Mouse (Mus musculus) hindbrain, postnatal 0 days (tissue): ENCODE measurements around the gene Stac3. TPM values are rescaled to one million over a fixed set of nuclear protein-coding genes. Genes with fewer than 3 reads are reported as not detected.

Experiments
- ATAC-seq: fragments of 200-750 bp; cut with Nextera tagmentation; 2 replicates; pipeline ENCODE4 v1.8.0; 2017; ENCODE audit warnings: mild to moderate bottlenecking, moderate TSS enrichment, moderate library complexity
- DNase-seq: peaks from one replicate; pipeline ENCODE4 v3.0.0-alpha.2; 2015; ENCODE audit warnings: low spot score
- H3K27ac ChIP-seq: fragments of 300-500 bp; sonication (generic); 2 replicates; pipeline ENCODE4 v1.5.1; 2014; ENCODE audit warnings: mild to moderate bottlenecking
- H3K27me3 ChIP-seq: fragments of 300-500 bp; sonication (generic); 2 replicates; pipeline ENCODE4 v1.6.1; 2014; ENCODE audit warnings: low read length, mixed read lengths; ENCODE audit not compliant: insufficient read depth
- H3K36me3 ChIP-seq: fragments of 300-500 bp; sonication (generic); 2 replicates; pipeline ENCODE4 v1.6.1; 2014; ENCODE audit warnings: low read length, mixed read lengths; ENCODE audit not compliant: insufficient read depth
- H3K4me1 ChIP-seq: fragments of 300-500 bp; sonication (generic); 2 replicates; pipeline ENCODE4 v1.6.1; 2014; ENCODE audit warnings: antibody characterized with exemption, low read length, mixed read lengths; ENCODE audit not compliant: insufficient read depth
- H3K4me2 ChIP-seq: fragments of 300-500 bp; sonication (generic); 2 replicates; pipeline ENCODE4 v1.6.1; 2014; ENCODE audit warnings: low read depth, mild to moderate bottlenecking, low read length, moderate library complexity, mixed read lengths
- H3K4me3 ChIP-seq: fragments of 300-500 bp; sonication (generic); 2 replicates; pipeline ENCODE4 v1.5.1; 2014; ENCODE audit warnings: low read length
- H3K9ac ChIP-seq: fragments of 300-500 bp; sonication (generic); replicated peaks from 2 replicates; pipeline ENCODE4 v1.6.1; 2014; ENCODE audit warnings: mild to moderate bottlenecking, low read length, moderate library complexity, mixed read lengths
- H3K9me3 ChIP-seq: fragments of 300-500 bp; sonication (generic); 2 replicates; pipeline ENCODE4 v1.6.1; 2016; ENCODE audit warnings: low read length, mixed read lengths
- CTCF ChIP-seq: IDR thresholded peaks from 2 replicates; pipeline ENCODE4 v1.5.1; 2016; ENCODE audit warnings: antibody characterized with exemption, control low read depth, low read depth
- WGBS: fragments of 180-500 bp; shearing (Covaris S2); extraction: QIAGEN DNeasy Blood & Tissue Kit; methylation state at CpG from one replicate; pipeline ENCODE4 v1.1.7; 2014; 5-methylcytosine and 5-hydroxymethylcytosine counted together
- polyA plus RNA-seq: library from polyadenylated mRNA; unstranded; fragments of >200 nt; fragmentation: Nextera tagmentation; extraction: Ambion mirVana; gene quantifications from 2 replicates; pipeline ENCODE4 v1.2.1, GENCODE M21; 2015
- total RNA-seq: library from RNA; depleted of rRNA; stranded (reverse); fragments of >200 nt; gene quantifications from 2 replicates; pipeline ENCODE4 v1.2.3, GENCODE M21; 2014

The Stac3 gene
- total and polyA plus RNA-seq, 2 experiments from 2014 or later, result 1.4 to 3.7 TPM

DNA sequence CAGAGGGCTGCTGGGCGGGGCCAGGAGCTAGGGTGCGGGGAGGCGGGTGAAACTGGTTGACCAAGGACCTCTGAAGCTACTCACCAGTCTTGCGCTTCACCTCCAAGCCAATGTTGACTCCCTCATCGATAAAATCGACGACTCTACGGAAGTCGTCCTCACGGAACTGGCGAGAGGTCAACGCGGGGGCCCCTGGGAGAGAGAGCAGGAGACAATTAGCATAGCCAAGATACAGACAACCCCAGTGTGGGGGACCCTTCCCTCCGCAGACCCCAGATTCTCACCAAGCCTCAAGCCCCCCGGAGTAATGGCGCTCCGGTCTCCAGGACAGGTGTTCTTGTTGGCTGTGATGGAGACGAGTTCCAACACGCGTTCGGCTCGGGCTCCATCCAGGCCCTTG, 16.5 kb downstream of the Stac3 start:
- H3K36me3 ChIP-seq, result peaks cover 5% of the 10 kb centered on the region
- H3K4me3 ChIP-seq, result no peak overlapping the region
- ATAC-seq (no peak), DNase-seq (no peak)
- no peak overlapping the region for H3K27ac ChIP-seq
- no peak overlapping the region for H3K9ac ChIP-seq
- 95% methylated on average over 22 of the region's 22 CpGs for WGBS
- TF ChIP-seq CTCF, result no peak
- peaks cover 31% of the 10 kb centered on the region for H3K4me1 ChIP-seq
- H3K4me2 ChIP-seq, result no peak overlapping the region
- no peaks in the 10 kb centered on the region for H3K9me3 ChIP-seq
- H3K27me3 ChIP-seq, result no peaks in the 10 kb centered on the region

DNA sequence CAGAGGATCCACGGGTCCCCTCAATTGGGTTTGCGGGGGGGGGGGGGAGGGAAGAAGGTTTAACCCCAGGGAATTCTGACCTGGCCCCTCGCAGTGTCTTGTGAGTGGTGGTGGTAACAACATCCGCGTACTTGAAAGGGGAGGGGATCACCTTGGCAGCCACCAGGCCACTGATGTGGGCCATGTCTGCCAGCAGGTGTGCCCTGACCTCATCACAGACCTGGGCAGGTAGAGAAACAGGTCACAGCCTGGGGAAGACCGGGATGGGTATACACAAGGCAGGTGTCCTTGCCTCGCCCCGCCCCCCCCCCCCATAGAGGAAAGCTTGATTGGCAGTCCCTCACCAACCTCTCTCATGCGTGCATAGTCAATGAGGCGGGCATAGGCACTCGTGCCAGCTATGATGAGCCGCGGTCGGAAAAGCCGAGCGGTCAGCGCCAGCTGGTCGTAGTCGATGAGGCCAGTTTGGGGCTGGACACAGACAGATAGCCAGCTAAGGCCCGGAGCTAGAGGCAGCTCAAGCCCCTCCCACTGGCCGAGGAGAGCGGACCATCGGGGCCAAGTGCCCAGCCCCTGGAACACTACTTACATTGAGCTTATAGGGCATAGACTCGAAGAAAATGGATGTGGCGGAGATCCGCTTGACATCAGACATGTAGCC, 17.7 kb downstream of the Stac3 start:
- H3K27ac ChIP-seq, result no peak overlapping the region
- peaks cover 5% of the 10 kb centered on the region for H3K36me3 ChIP-seq
- no peak for TF ChIP-seq CTCF
- no peak for ATAC-seq
- no peaks in the 10 kb centered on the region for H3K27me3 ChIP-seq
- no peak overlapping the region for H3K9ac ChIP-seq
- no peak overlapping the region for H3K4me2 ChIP-seq
- H3K4me1 ChIP-seq, result peaks cover 27% of the 10 kb centered on the region
- DNase-seq, result no peak
- no peak overlapping the region for H3K4me3 ChIP-seq
- 90% methylated on average over 26 of the region's 26 CpGs for WGBS
- no peaks in the 10 kb centered on the region for H3K9me3 ChIP-seq

DNA sequence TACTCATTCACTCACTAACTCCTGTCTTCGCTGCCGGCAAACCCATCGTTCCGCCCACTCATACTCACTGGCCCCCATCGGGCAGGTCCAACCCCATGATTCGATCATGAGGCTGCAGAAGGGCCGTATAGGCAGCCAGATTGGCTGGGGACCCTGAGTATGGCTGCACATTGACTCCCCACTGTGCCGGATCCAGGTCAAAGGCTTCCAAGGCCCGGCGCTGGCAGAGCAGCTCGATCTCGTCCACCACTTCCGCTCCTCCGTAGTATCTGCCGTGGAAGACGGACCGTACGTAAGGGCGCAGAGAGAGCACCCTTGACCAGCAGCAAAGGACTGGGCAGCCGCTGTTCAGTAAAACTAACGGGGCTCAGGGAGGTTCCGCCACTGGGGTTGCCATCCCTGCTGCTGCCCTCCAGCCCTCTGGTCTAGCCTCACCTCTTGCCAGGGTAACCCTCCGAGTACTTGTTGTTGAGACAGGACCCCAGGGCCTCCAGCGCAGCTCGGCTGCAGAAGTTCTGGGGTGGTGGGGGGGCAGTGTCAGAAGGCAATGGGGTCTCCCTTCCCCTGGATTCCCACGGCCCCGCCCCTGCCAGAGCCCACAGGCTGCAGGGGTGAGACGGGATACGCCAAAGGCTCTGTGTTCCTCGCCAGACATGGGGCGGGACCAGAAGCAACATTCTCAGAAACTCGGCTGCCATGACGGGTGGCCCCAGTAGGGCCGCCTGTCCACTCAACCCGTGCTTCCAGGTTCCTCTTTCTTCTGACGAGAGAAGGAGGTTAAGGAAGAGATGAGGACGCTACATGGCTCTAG, 18.6 kb downstream of the Stac3 start:
- no peak overlapping the region for H3K9ac ChIP-seq
- ATAC-seq (no peak), DNase-seq (no peak)
- peaks cover 5% of the 10 kb centered on the region for H3K36me3 ChIP-seq
- no peak overlapping the region for H3K4me2 ChIP-seq
- WGBS, result 93% methylated on average over 37 of the region's 37 CpGs
- no peak for TF ChIP-seq CTCF
- H3K4me3 ChIP-seq, result no peak overlapping the region
- H3K27me3 ChIP-seq, result 0 out of 2 replicates have a peak, but pooled peaks cover 2% of the 10 kb centered on the region
- H3K4me1 ChIP-seq, result peaks cover 27% of the 10 kb centered on the region
- no peak overlapping the region for H3K27ac ChIP-seq
- H3K9me3 ChIP-seq, result no peaks in the 10 kb centered on the region

- Histone ChIP-seq H3K4me3 (no peak overlapping the region), H3K4me1 (peaks cover 23% of the 10 kb centered on the region), H3K27ac (no peak overlapping the region), H3K36me3 (peaks cover 5% of the 10 kb centered on the region), H3K9ac (no peak overlapping the region), H3K27me3 (0 out of 2 replicates have a peak, but pooled peaks cover 4% of the 10 kb centered on the region), H3K9me3 (no peaks in the 10 kb centered on the region), H3K4me2 (peak overlapping the region; percentile 85)
- WGBS, result 85% methylated on average over 20 of the region's 20 CpGs
- DNase-seq, result no peak
- ATAC-seq, result no peak
- TF ChIP-seq CTCF, result no peak
Observed at GRCm38 (mm10) chr10:127520714-127521357, 19.4 kb downstream of the Stac3 start.

DNA sequence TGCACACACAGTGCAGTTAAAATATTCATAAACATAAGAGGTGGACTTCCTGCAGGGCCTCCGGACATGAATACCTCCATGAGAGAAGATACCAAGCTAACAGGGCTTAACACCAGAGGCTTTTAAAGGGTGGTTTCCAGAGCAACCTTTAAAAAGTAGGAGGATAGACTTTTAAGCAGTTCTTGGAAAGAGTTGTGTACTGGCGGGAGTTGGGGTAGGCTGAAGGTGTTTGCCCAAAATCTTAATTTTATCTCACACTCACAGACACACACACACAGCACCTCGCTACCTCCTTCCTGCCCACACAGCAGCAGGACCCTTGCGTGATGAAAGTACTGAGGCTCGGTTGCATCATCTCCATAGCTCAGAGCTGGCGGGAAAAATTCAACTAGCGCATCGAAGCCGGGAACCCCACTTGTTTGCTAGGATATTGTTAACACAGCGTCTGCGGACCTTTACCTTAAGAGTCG, 20.2 kb downstream of the Stac3 start:
- Histone ChIP-seq H3K4me3 (peak overlapping the region; percentile 57), H3K9ac (peak overlapping the region; percentile 52), H3K36me3 (peaks cover 5% of the 10 kb centered on the region), H3K27ac (no peak overlapping the region), H3K27me3 (0 out of 2 replicates have a peak, but pooled peaks cover 4% of the 10 kb centered on the region), H3K4me1 (peaks cover 23% of the 10 kb centered on the region), H3K4me2 (peak overlapping the region; percentile 85), H3K9me3 (no peaks in the 10 kb centered on the region)
- ATAC-seq (no peak), DNase-seq (no peak)
- 11% methylated on average over 12 of the region's 12 CpGs for WGBS
- no peak for TF ChIP-seq CTCF

DNA sequence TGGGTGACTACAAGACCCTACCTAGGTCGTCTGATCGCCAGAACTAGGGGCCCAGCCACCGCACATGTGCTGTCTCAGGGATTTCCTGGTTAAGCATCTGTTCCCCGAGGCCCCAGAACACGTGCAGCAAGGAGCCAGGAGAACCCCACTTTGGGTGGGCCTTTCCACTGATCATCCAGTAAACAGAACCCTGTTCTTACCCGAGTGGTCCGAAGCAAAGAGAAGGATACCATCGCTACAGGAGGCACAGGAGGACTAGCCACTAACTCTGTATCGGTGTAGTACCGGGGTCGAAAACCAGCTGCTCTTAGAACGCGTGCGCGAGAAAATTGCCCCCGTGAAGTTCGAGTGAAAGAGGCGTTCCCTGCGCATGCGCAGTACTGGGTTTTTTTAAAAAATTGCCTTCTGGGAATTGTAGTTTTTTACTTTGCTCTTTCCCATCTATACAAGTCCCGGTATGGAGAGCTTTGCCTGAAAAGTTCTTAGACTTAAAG, 20.6 kb downstream of the Stac3 start, which contains the start of gene Shmt2:
Shmt2 (minus strand) TSS at position 357 of the 494 bp plus-strand sequence.
- Histone ChIP-seq H3K4me1 (peaks cover 20% of the 10 kb centered on the region), H3K9ac (peak within 1 kb of the TSS; percentile 52), H3K27ac (no peak within 1 kb of the TSS), H3K4me3 (peak within 1 kb of the TSS; percentile 57), H3K9me3 (no peaks in the 10 kb centered on the region), H3K36me3 (peaks cover 5% of the 10 kb centered on the region), H3K27me3 (0 out of 2 replicates have a peak, but pooled peaks cover 4% of the 10 kb centered on the region), H3K4me2 (peak within 1 kb of the TSS; percentile 85)
- WGBS, result under 1% methylated on average over 21 of the region's 21 CpGs
- no peak for TF ChIP-seq CTCF
- DNase-seq (peak; percentile 98), ATAC-seq (peak; percentile 67)
